Mouse (Mus musculus) stomach, embryonic 15.5 days (tissue): ENCODE data around the gene Gab3. TPM values are rescaled to one million over a fixed set of nuclear protein-coding genes. Genes with fewer than 3 reads are reported as not detected.
"Not testable (repeated sequence)": the region's sequence is repeated elsewhere in the genome, so short reads cannot be mapped to it uniquely, and the experiment has no call there.

ENCODE experiments used
- ATAC-seq: fragments of 200-750 bp; cut with Nextera tagmentation; 2 replicates; pipeline ENCODE4 v1.8.0; 2017; ENCODE audit warnings: low read depth, moderate number of reproducible peaks, moderate TSS enrichment; ENCODE audit not compliant: insufficient read depth, low FRiP score
- H3K27ac ChIP-seq: fragments of 300-500 bp; sonication (generic); 2 replicates; pipeline ENCODE4 v1.5.1; 2015; ENCODE audit warnings: mild to moderate bottlenecking, inconsistent platforms
- H3K27me3 ChIP-seq: fragments of 300-500 bp; sonication (generic); replicated peaks from 2 replicates; pipeline ENCODE4 v1.6.1; 2015; ENCODE audit warnings: inconsistent platforms
- H3K36me3 ChIP-seq: fragments of 300-500 bp; sonication (generic); 2 replicates; pipeline ENCODE4 v1.6.1; 2015; ENCODE audit warnings: inconsistent platforms
- H3K4me1 ChIP-seq: fragments of 300-500 bp; sonication (generic); 2 replicates; pipeline ENCODE4 v1.6.1; 2015; ENCODE audit warnings: inconsistent platforms
- H3K4me2 ChIP-seq: fragments of 300-500 bp; sonication (generic); 2 replicates; pipeline ENCODE4 v1.6.1; 2015; ENCODE audit warnings: mild to moderate bottlenecking, inconsistent platforms
- H3K4me3 ChIP-seq: fragments of 300-500 bp; sonication (generic); replicated peaks from 2 replicates; pipeline ENCODE4 v1.5.1; 2015; ENCODE audit warnings: inconsistent platforms
- H3K9ac ChIP-seq: fragments of 300-500 bp; sonication (generic); 2 replicates; pipeline ENCODE4 v1.6.1; 2015; ENCODE audit warnings: inconsistent platforms
- H3K9me3 ChIP-seq: fragments of 300-500 bp; sonication (generic); 2 replicates; pipeline ENCODE4 v1.6.1; 2016; ENCODE audit warnings: inconsistent platforms
- WGBS: fragments of 180-500 bp; shearing (Covaris S2); methylation state at CpG from one replicate; pipeline ENCODE4 v1.1.7; 2015; 5-methylcytosine and 5-hydroxymethylcytosine counted together
- polyA plus RNA-seq: library from polyadenylated mRNA; unstranded; fragments of >200 nt; fragmentation: Nextera tagmentation; extraction: Ambion mirVana; gene quantifications from 2 replicates; pipeline ENCODE4 v1.2.1, GENCODE M21; 2015

Gab3 gene
- polyA plus RNA-seq, 1 experiment from 2014 or later, result 2.7 TPM

- not testable (repeated sequence) for H3K4me3 ChIP-seq, H3K4me2 ChIP-seq, H3K27ac ChIP-seq, ATAC-seq, H3K9me3 ChIP-seq, H3K4me1 ChIP-seq, H3K36me3 ChIP-seq, H3K27me3 ChIP-seq, H3K9ac ChIP-seq
- WGBS, result 73% methylated on average over 7 of the region's 7 CpGs
These were observed 126.1 kb downstream of the Gab3 start for GRCm38 (mm10) chrX:74959161-74959560.

Other genes with a start within 250 kb of the Gab3 start
- gene Gm5936, start 248.3 kb downstream of the Gab3 start, polyA plus RNA-seq, result not detected in 2 replicates
- gene Dkc1, start 10.4 kb upstream of the Gab3 start, polyA plus RNA-seq, result 111 and 137 TPM in 2 replicates
- gene Mpp1, start 45.6 kb upstream of the Gab3 start, polyA plus RNA-seq, result 79.3 and 84.9 TPM in 2 replicates
- gene Smim9, start 78.3 kb upstream of the Gab3 start, polyA plus RNA-seq, result not detected in 2 replicates